Mouse (Mus musculus) CH12.LX (cell line): ENCODE results near the gene Tmem204. TPM values are rescaled to one million over a fixed set of nuclear protein-coding genes. Genes with fewer than 3 reads are reported as not detected.
A peak's percentile ranks its signal among the peaks of the same experiment; 100 is the strongest.

Experiments
- DNase-seq: peaks from one replicate; pipeline ENCODE4 v3.0.0-alpha.2; 2013; ENCODE audit errors: extremely low read depth
- H3K27ac ChIP-seq: 2 replicates; pipeline ENCODE4 v1.5.1; 2012; ENCODE audit warnings: low read depth, mild to moderate bottlenecking, control low read depth, moderate library complexity; ENCODE audit not compliant: insufficient read depth
- H3K27me3 ChIP-seq: replicated peaks from 2 replicates; pipeline ENCODE3; 2012; ENCODE audit warnings: inconsistent platforms
- H3K36me3 ChIP-seq, 2 experiments: replicated peaks in 1 of 2; 2 replicates each; pipeline versions ENCODE3 to v1.6.1; 2012; ENCODE audit warnings: inconsistent platforms in 1 of 2, low read length in 1 of 2, mild to moderate bottlenecking in 1 of 2, mixed read lengths in 1 of 2, moderate library complexity in 1 of 2; ENCODE audit not compliant: control insufficient read depth in 1 of 2, insufficient read depth in 1 of 2
- H3K4me1 ChIP-seq, 2 experiments: 2 replicates each; pipeline ENCODE4 v1.6.1; 2012; ENCODE audit warnings: inconsistent platforms in 1 of 2, moderate library complexity in 1 of 2; ENCODE audit not compliant: insufficient read depth in 2 of 2, control insufficient read depth in 1 of 2
- H3K4me2 ChIP-seq: 2 replicates; pipeline ENCODE4 v1.6.1; 2012; ENCODE audit warnings: low read depth, mild to moderate bottlenecking, control low read depth; ENCODE audit not compliant: poor library complexity, insufficient read depth, severe bottlenecking
- H3K4me3 ChIP-seq, 3 experiments: fragments of 150-350 bp in 1 of 3; sonication (generic) in 1 of 3; replicated peaks in 1 of 3; 2 replicates each; pipeline versions ENCODE3 to v1.5.1; 2011 to 2012; ENCODE audit warnings: low read depth in 2 of 3, low read length in 2 of 3, mild to moderate bottlenecking in 2 of 3, moderate library complexity in 2 of 3, control low read depth in 1 of 3, improper control_type of control experiment in 1 of 3, inconsistent platforms in 1 of 3, mixed read lengths in 1 of 3; ENCODE audit not compliant: poor library complexity in 1 of 3
- H3K79me2 ChIP-seq: replicated peaks from 2 replicates; pipeline ENCODE4 v1.6.1; 2012; ENCODE audit warnings: mild to moderate bottlenecking, moderate library complexity; ENCODE audit not compliant: control insufficient read depth, poor library complexity, insufficient read depth, severe bottlenecking; ENCODE audit errors: extremely low read depth
- H3K9ac ChIP-seq: 2 replicates; pipeline ENCODE4 v1.6.1; 2012; ENCODE audit warnings: low read depth, mild to moderate bottlenecking, control low read depth, moderate library complexity; ENCODE audit not compliant: insufficient read depth
- H3K9me3 ChIP-seq: replicated peaks from 2 replicates; pipeline ENCODE3; 2012; ENCODE audit warnings: low read length, inconsistent platforms, mixed read lengths
- CHD2 ChIP-seq: IDR thresholded peaks from 2 replicates; pipeline ENCODE4 v1.6.1; 2011; ENCODE audit warnings: low read length, improper control_type of control experiment
- CTCF ChIP-seq, 2 experiments: IDR thresholded peaks in 1 of 2; conservative IDR thresholded peaks in 1 of 2; 2 replicates each; pipeline ENCODE4 v1.5.1; 2011 to 2012; ENCODE audit warnings: low read depth in 2 of 2, low read length in 2 of 2, improper control_type of control experiment in 1 of 2, inconsistent platforms in 1 of 2, mild to moderate bottlenecking in 1 of 2, moderate library complexity in 1 of 2
- GABPA ChIP-seq: IDR thresholded peaks from 2 replicates; pipeline ENCODE4 v1.6.1; 2012; ENCODE audit warnings: low read depth, low read length, improper control_type of control experiment, inconsistent platforms; ENCODE audit not compliant: insufficient replicate concordance
- HCFC1 ChIP-seq: IDR thresholded peaks from 2 replicates; pipeline ENCODE4 v1.6.1; 2012; ENCODE audit warnings: low read depth, mild to moderate bottlenecking, inconsistent platforms, low read length, improper control_type of control experiment
- JUN ChIP-seq: IDR thresholded peaks from 2 replicates; pipeline ENCODE4 v1.6.1; 2011; ENCODE audit warnings: low read depth, mild to moderate bottlenecking, low read length, improper control_type of control experiment, moderate library complexity; ENCODE audit not compliant: insufficient read depth
- MAZ ChIP-seq: IDR thresholded peaks from 2 replicates; pipeline ENCODE4 v1.6.1; 2012; ENCODE audit warnings: low read depth, mild to moderate bottlenecking, inconsistent platforms, low read length, improper control_type of control experiment, moderate library complexity
- MEF2A ChIP-seq: IDR thresholded peaks from 2 replicates; pipeline ENCODE4 v1.6.1; 2014; ENCODE audit warnings: low read depth, mild to moderate bottlenecking, inconsistent platforms, low read length, improper control_type of control experiment, borderline replicate concordance
- MYC ChIP-seq: IDR thresholded peaks from 2 replicates; pipeline ENCODE4 v1.6.1; 2011; ENCODE audit warnings: low read depth, mild to moderate bottlenecking, improper control_type of control experiment, low read length
- NRF1 ChIP-seq: IDR thresholded peaks from 2 replicates; pipeline ENCODE4 v1.6.1; 2014; ENCODE audit warnings: low read depth, mild to moderate bottlenecking, inconsistent platforms, low read length, improper control_type of control experiment, moderate library complexity
- RAD21 ChIP-seq: IDR thresholded peaks from 2 replicates; pipeline ENCODE4 v1.6.1; 2011; ENCODE audit warnings: low read depth, mild to moderate bottlenecking, low read length, improper control_type of control experiment, moderate library complexity
- RCOR1 ChIP-seq: conservative IDR thresholded peaks from 2 replicates; pipeline ENCODE4 v1.6.1; 2012; ENCODE audit warnings: low read depth, mild to moderate bottlenecking, inconsistent platforms, low read length, improper control_type of control experiment
- SMC3 ChIP-seq: IDR thresholded peaks from 2 replicates; pipeline ENCODE4 v1.6.1; 2011; ENCODE audit warnings: low read depth, low read length, improper control_type of control experiment
- UBTF ChIP-seq: IDR thresholded peaks from 2 replicates; pipeline ENCODE4 v1.6.1; 2012; ENCODE audit warnings: low read depth, mild to moderate bottlenecking, inconsistent platforms, low read length, improper control_type of control experiment, moderate library complexity
- USF2 ChIP-seq: conservative IDR thresholded peaks from 2 replicates; pipeline ENCODE4 v1.6.1; 2011; ENCODE audit warnings: low read depth, low read length, improper control_type of control experiment
- ZKSCAN1 ChIP-seq: IDR thresholded peaks from 2 replicates; pipeline ENCODE4 v1.6.1; 2012; ENCODE audit warnings: low read depth, inconsistent platforms, low read length, improper control_type of control experiment, borderline replicate concordance
- dilution Hi-C: fragments of 300-500 bp; cut with MboI; formaldehyde crosslinking; loops from 2 replicates; pipeline ENCODE4 v1.14.3; 2020; ENCODE audit warnings: low sequenced_read_pairs; ENCODE audit not compliant: extremely low pct_unique_long_range_greater_than_20kb, extremely low pct_ligation_motif_present
- in situ Hi-C: fragments of 300-500 bp; cut with MboI; formaldehyde crosslinking; loops from 3 replicates; pipeline ENCODE4 v1.14.3; 2019; ENCODE audit warnings: low sequenced_read_pairs, low pct_ligation_motif_present, low pct_unique_long_range_greater_than_20kb, mixed read lengths
- polyA plus RNA-seq: library from polyadenylated mRNA; unstranded; fragments of >175 nt; gene quantifications from 2 replicates; pipeline ENCODE4 v1.2.1, GENCODE M21; 2012; ENCODE audit warnings: low read depth; ENCODE audit not compliant: insufficient read length
- total RNA-seq, 2 experiments: library from RNA; depleted of rRNA; stranded (reverse); fragments of 300-350 nt in 1 of 2; fragments of >200 nt in 1 of 2; gene quantifications; 2 replicates each; pipeline ENCODE4 v1.2.3; 2012 to 2014

Gene Tmem204
- total and polyA plus RNA-seq, 3 experiments = 1.9 TPM; not detected in 2

DNA sequence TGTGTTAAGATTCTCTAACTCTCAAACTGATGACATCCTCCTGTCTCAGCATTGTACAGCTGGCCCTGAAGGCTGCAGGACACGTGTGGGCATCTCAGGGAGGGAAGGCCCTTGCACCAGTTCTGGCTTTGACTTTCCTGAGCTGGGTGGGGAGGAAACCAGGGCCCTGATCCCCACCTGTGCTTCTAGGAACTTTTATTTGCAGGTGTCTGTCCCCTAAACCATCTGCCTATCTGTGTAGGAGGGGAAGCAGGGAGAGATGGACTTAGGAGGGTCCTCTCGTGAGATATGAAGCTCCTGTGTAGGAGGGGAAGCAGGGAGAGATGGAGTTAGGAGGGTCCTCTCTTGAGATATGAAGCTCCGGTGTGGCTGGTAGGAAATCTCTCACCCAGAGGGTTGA is 504 bp downstream of the Tmem204 start:
- Histone ChIP-seq H3K36me3 (peaks cover 11 to 93% of the 10 kb centered on the region in 2 experiments), H3K27ac (no peak overlapping the region), H3K79me2 (no peaks in the 10 kb centered on the region), H3K4me2 (no peak overlapping the region), H3K4me1 (no peaks in the 10 kb centered on the region), H3K27me3 (no peaks in the 10 kb centered on the region)
- dilution Hi-C loops = no loop called here
- no peak for TF ChIP-seq ZKSCAN1
- TF ChIP-seq, all 38 proteins: peak for 0
- DNase-seq = no peak
- H3K4me3 ChIP-seq = no peak overlapping the region
- no peak overlapping the region for H3K9ac ChIP-seq
- in situ Hi-C loops = no loop called here
- H3K9me3 ChIP-seq = no peaks in the 10 kb centered on the region

GRCm38 (mm10) chr17:25082081-25082847 is 1.1 kb downstream of the Tmem204 start:
- dilution Hi-C loops (no loop called here), in situ Hi-C loops (no loop called here)
- TF ChIP-seq SMC3 (peak; percentile 17; the same call in 1 of the 2 replicates), RAD21 (peak; percentile 35), CTCF (conservative IDR thresholded peaks at IDR 0.05 in 1 of 2, IDR thresholded peaks at IDR 0.05 in 1 of 2; ENCODE audit: low read depth in 2 of 2, low read length in 2 of 2) (peak in 1 of 2 experiments; percentile 50; a peak in 2 of 4 replicates), HCFC1 (no peak), MAZ (no peak), CHD2 (no peak), GABPA (no peak)
- Histone ChIP-seq H3K9me3 (no peaks in the 10 kb centered on the region), H3K27ac (no peak overlapping the region), H3K4me1 (0 out of 4 replicates have a peak, but pooled peaks cover 0 to under 1% of the 10 kb centered on the region in 2 experiments), H3K36me3 (peaks cover 9 to 93% of the 10 kb centered on the region in 2 experiments), H3K27me3 (no peaks in the 10 kb centered on the region), H3K79me2 (no peaks in the 10 kb centered on the region), H3K9ac (no peak overlapping the region), H3K4me3 (no peak overlapping the region), H3K4me2 (no peak overlapping the region)
- DNase-seq = no peak

DNA sequence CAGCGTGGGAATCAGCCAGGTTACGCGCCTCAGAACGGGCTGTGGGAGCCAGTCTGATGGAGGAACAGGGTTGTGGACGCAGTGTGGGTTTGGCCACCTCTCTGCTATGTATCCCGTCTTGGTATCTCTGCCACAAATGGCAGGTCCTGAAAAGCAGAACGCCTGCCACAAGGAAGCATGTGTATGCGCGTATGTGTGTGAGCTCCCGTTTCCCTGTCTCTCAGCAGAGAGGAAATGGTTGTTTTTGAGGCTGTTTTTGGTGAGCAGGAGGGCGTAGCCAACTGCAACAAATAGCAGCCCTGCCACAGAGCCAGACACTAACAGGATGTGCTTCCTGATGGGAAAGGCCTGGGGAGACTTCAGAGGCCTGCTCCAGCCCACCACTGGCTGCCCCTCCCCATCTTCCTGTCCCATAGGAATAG is 2.4 kb downstream of the Tmem204 start:
- 0 out of 4 replicates have a peak, but pooled peaks cover 0 to 4% of the 10 kb centered on the region in 2 experiments for H3K4me1 ChIP-seq
- no peak overlapping the region for H3K9ac ChIP-seq
- H3K27me3 ChIP-seq = no peaks in the 10 kb centered on the region
- no peak for DNase-seq
- H3K79me2 ChIP-seq = no peaks in the 10 kb centered on the region
- no peaks in the 10 kb centered on the region for H3K9me3 ChIP-seq
- peaks cover 12 to 93% of the 10 kb centered on the region in 2 experiments for H3K36me3 ChIP-seq
- H3K4me2 ChIP-seq = no peak overlapping the region
- dilution Hi-C loops = no loop called here
- no peak overlapping the region for H3K27ac ChIP-seq
- in situ Hi-C loops = no loop called here
- TF ChIP-seq JUN = no peak
- no peak for TF ChIP-seq RCOR1
- no peak for TF ChIP-seq UBTF
- no peak for TF ChIP-seq MYC
- no peak for TF ChIP-seq MEF2A
- no peak for TF ChIP-seq RAD21
- TF ChIP-seq CTCF (conservative IDR thresholded peaks at IDR 0.05 in 1 of 2, IDR thresholded peaks at IDR 0.05 in 1 of 2; ENCODE audit: low read depth in 2 of 2, low read length in 2 of 2) = no peak
- no peak for TF ChIP-seq CHD2
- no peak for TF ChIP-seq NRF1
- no peak for TF ChIP-seq USF2
- H3K4me3 ChIP-seq = no peak overlapping the region
